Mouse (Mus musculus) thymus, adult 2 months (tissue): ENCODE data around the gene Cebpb. TPM values are rescaled to one million over a fixed set of nuclear protein-coding genes. Genes with fewer than 3 reads are reported as not detected.

Source experiments
- DNase-seq: peaks from one replicate; pipeline ENCODE4 v3.0.0; 2021
- H3K27ac ChIP-seq: fragments of 200-500 bp; 2 replicates; pipeline ENCODE4 v1.5.1; 2012; ENCODE audit warnings: low read length, control low read depth; ENCODE audit not compliant: control insufficient read depth, insufficient read depth
- H3K27me3 ChIP-seq: fragments of 200-500 bp; 2 replicates; pipeline ENCODE4 v1.6.1; 2012; ENCODE audit warnings: mild to moderate bottlenecking, low read length, moderate library complexity, mixed read lengths; ENCODE audit not compliant: control insufficient read depth, insufficient read depth
- H3K36me3 ChIP-seq: fragments of 200-500 bp; 2 replicates; pipeline ENCODE4 v1.6.1; 2012; ENCODE audit warnings: mild to moderate bottlenecking, low read length, moderate library complexity; ENCODE audit not compliant: control insufficient read depth, insufficient read depth
- H3K4me1 ChIP-seq: fragments of 200-500 bp; replicated peaks from 2 replicates; pipeline ENCODE4 v1.6.1; 2012; ENCODE audit warnings: low read length; ENCODE audit not compliant: control insufficient read depth, insufficient read depth
- H3K4me3 ChIP-seq: fragments of 200-500 bp; 2 replicates; pipeline ENCODE4 v1.5.1; 2012; ENCODE audit warnings: mild to moderate bottlenecking, low read length, control low read depth, moderate library complexity; ENCODE audit not compliant: control insufficient read depth, insufficient read depth
- CTCF ChIP-seq: fragments of 200-500 bp; IDR thresholded peaks from 2 replicates; pipeline ENCODE4 v1.5.1; 2012; ENCODE audit warnings: mild to moderate bottlenecking, control low read depth, low read length, moderate library complexity, borderline replicate concordance; ENCODE audit not compliant: control insufficient read depth, poor library complexity, insufficient read depth; ENCODE audit errors: extremely low read depth
- POLR2A ChIP-seq: fragments of 200-500 bp; IDR thresholded peaks from 2 replicates; pipeline ENCODE4 v1.6.1; 2012; ENCODE audit warnings: mild to moderate bottlenecking, low read length, control low read depth, moderate library complexity; ENCODE audit not compliant: control insufficient read depth, poor library complexity, insufficient read depth; ENCODE audit errors: extremely low read depth
- WGBS: fragments of 180-500 bp; shearing (Covaris S2); methylation state at CpG from one replicate; pipeline ENCODE4 v1.1.7; 2018; 5-methylcytosine and 5-hydroxymethylcytosine counted together
- polyA plus RNA-seq: library from polyadenylated mRNA; depleted of rRNA; stranded (reverse); fragments of >200 nt; gene quantifications from 2 replicates; pipeline ENCODE4 v1.2.3, GENCODE M21; 2012; rRNA removed

Cebpb gene
- polyA plus RNA-seq, 1 experiment = 69.6 TPM

- 69% methylated on average over 7 of the region's 7 CpGs for WGBS
- Histone ChIP-seq H3K27ac (no peak overlapping the region), H3K4me3 (no peak overlapping the region), H3K4me1 (0 out of 2 replicates have a peak, but pooled peaks cover 3% of the 10 kb centered on the region), H3K36me3 (no peaks in the 10 kb centered on the region), H3K27me3 (no peaks in the 10 kb centered on the region)
- no peak for DNase-seq
- TF ChIP-seq POLR2A = no peak
- TF ChIP-seq CTCF = no peak
These were observed 41.3 kb downstream of the Cebpb start for GRCm38 (mm10) chr2:167730036-167730435.

GRCm38 (mm10) chr2:167731149-167731548, 42.4 kb downstream of the Cebpb start:
- no peak for DNase-seq
- H3K27me3 ChIP-seq = no peaks in the 10 kb centered on the region
- no peak overlapping the region for H3K27ac ChIP-seq
- no peaks in the 10 kb centered on the region for H3K36me3 ChIP-seq
- no peak overlapping the region for H3K4me3 ChIP-seq
- 84% methylated on average over 13 of the region's 13 CpGs for whole genome bisulfite sequencing
- TF ChIP-seq POLR2A (no peak), CTCF (no peak)
- H3K4me1 ChIP-seq = 0 out of 2 replicates have a peak, but pooled peaks cover 3% of the 10 kb centered on the region

GRCm38 (mm10) chr2:167734861-167735260, 46.1 kb downstream of the Cebpb start:
- no peak overlapping the region for H3K4me3 ChIP-seq
- H3K27me3 ChIP-seq = no peaks in the 10 kb centered on the region
- no peaks in the 10 kb centered on the region for H3K4me1 ChIP-seq
- TF ChIP-seq CTCF (no peak), POLR2A (no peak)
- H3K36me3 ChIP-seq = no peaks in the 10 kb centered on the region
- 54% methylated on average over 10 of the region's 10 CpGs for WGBS
- DNase-seq = no peak
- no peak overlapping the region for H3K27ac ChIP-seq

GRCm38 (mm10) chr2:167739030-167739429, 50.3 kb downstream of the Cebpb start:
- TF ChIP-seq POLR2A (no peak), CTCF (no peak)
- WGBS = 69% methylated on average over 6 of the region's 6 CpGs
- Histone ChIP-seq H3K27me3 (no peaks in the 10 kb centered on the region), H3K27ac (no peak overlapping the region), H3K36me3 (no peaks in the 10 kb centered on the region), H3K4me3 (no peak overlapping the region), H3K4me1 (no peaks in the 10 kb centered on the region)
- no peak for DNase-seq

Other genes starting within 250 kb of the Cebpb start
- 189 and 234 TPM in 2 replicates for gene Rnf114, start 196.3 kb upstream of the Cebpb start, polyA plus RNA-seq
- 60.6 and 65.2 TPM in 2 replicates for gene Spata2, start 196.0 kb upstream of the Cebpb start, polyA plus RNA-seq
- 10.6 and 10.7 TPM in 2 replicates for gene Snai1, start 150.7 kb upstream of the Cebpb start, polyA plus RNA-seq
- gene Ube2v1, start 56.8 kb upstream of the Cebpb start, polyA plus RNA-seq = 161 and 174 TPM in 2 replicates
- gene Gm20431, start 27.4 kb upstream of the Cebpb start, polyA plus RNA-seq = 9.5 and 15.3 TPM in 2 replicates
- gene Tmem189, start 907 bp downstream of the Cebpb start, polyA plus RNA-seq = 209 and 215 TPM in 2 replicates
- 97.1 and 97.8 TPM in 2 replicates for gene Ptpn1, start 243.1 kb downstream of the Cebpb start, polyA plus RNA-seq